Mouse (Mus musculus): ENCODE results near the gene Ttc23l. TPM values are rescaled to one million over a fixed set of nuclear protein-coding genes. Genes with fewer than 3 reads are reported as not detected.
"Not testable (repeated sequence)": the region's sequence is repeated elsewhere in the genome, so short reads cannot be mapped to it uniquely, and the experiment has no call there.

Gene Ttc23l
- polyA plus RNA-seq, 1 experiment from 2014 or later: not detected

DNA sequence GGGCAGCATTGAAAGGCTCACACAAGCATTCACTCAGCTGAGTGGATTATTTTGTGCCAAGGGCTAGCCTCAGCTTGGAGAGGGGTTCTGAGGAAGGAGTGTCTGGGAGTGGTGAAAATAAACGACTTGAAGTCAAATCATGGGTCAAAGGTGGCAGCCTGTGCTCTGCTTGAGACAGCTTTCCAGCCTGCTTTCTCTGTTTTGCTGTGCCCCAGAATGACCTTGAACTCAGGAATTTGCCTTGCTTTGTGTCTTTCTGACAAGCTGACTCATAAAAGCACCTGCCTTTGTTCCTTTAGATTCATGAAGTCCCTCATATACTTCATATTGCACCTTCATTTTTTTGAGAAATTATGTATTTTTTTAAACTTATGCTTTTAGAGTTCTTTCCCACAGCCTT is 5.7 kb upstream of the Ttc23l start:
- H3K27me3 ChIP-seq: no peaks in the 10 kb centered on the region
- H3K9me3 ChIP-seq: no peaks in the 10 kb centered on the region
- no peak overlapping the region for H3K4me2 ChIP-seq (replicated peaks)
- no peaks in the 10 kb centered on the region for H3K4me1 ChIP-seq
- no peak for ATAC-seq (ENCODE audit: low FRiP score, low read depth)
- H3K9ac ChIP-seq (replicated peaks): no peak overlapping the region
- H3K4me3 ChIP-seq: no peak overlapping the region
- 54% methylated on average over 1 of the region's 1 CpGs for WGBS
- H3K36me3 ChIP-seq: peaks cover 24% of the 10 kb centered on the region
- no peak overlapping the region for H3K27ac ChIP-seq (replicated peaks)

DNA sequence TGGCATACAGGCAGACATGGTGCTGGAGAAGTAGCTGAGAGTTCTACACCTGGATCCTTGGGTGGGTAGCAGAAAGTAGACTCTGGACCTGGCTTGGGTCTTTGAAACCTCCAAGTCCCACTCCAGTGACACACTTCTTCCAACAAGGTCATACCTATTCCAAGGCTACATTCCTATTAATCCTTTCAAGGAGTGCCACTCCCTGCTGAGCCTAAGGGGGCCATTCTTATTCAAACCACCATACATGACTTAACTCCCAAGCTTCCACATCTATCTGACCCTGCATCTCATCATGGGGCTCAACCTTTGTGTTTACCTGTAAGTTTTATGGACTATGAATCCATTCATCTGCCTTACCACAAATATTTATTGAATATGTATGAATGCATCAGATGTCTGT is 3.8 kb upstream of the Ttc23l start:
- H3K27ac ChIP-seq (replicated peaks): no peak overlapping the region
- no peak for ATAC-seq (ENCODE audit: low FRiP score, low read depth)
- H3K9me3 ChIP-seq: no peaks in the 10 kb centered on the region
- no peaks in the 10 kb centered on the region for H3K4me1 ChIP-seq
- H3K4me3 ChIP-seq: no peak overlapping the region
- H3K36me3 ChIP-seq: peaks cover 6% of the 10 kb centered on the region
- no peaks in the 10 kb centered on the region for H3K27me3 ChIP-seq
- no peak overlapping the region for H3K9ac ChIP-seq (replicated peaks)
- no peak overlapping the region for H3K4me2 ChIP-seq (replicated peaks)

- Histone ChIP-seq H3K27me3 (no peaks in the 10 kb centered on the region), H3K27ac (replicated peaks) (no peak overlapping the region), H3K4me1 (no peaks in the 10 kb centered on the region), H3K36me3 (no peaks in the 10 kb centered on the region), H3K9ac (replicated peaks) (no peak overlapping the region), H3K4me3 (no peak overlapping the region), H3K9me3 (no peaks in the 10 kb centered on the region), H3K4me2 (replicated peaks) (no peak overlapping the region)
- no peak for ATAC-seq (ENCODE audit: low FRiP score, low read depth)
- 95% methylated on average over 7 of the region's 7 CpGs for WGBS
Measured at GRCm38 (mm10) chr15:10560005-10560404, 1.5 kb upstream of the Ttc23l start.

DNA sequence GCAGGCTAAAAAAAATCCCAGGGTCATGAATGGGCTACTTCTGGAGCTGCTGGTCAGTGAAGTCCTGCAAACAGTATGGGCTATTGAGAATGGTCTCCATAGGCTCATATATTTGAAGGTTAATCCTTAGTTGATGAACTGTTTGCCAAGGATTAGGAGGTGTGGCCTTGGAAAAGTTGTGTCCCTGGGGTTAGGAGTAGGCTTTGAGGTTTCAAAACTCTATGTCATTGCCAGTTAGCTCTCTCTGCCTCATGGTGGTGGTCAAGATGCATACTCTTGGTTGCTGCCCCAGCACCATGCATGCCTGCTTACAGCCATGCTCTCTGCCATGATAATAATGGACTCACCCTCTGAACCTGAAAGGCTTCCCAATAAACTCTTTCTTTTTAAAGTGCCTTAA is 4.1 kb downstream of the Ttc23l start:
- Histone ChIP-seq H3K9ac (replicated peaks) (no peak overlapping the region), H3K4me3 (no peak overlapping the region), H3K27ac (replicated peaks) (no peak overlapping the region), H3K4me2 (replicated peaks) (no peak overlapping the region), H3K36me3 (no peaks in the 10 kb centered on the region), H3K9me3 (no peaks in the 10 kb centered on the region), H3K27me3 (no peaks in the 10 kb centered on the region), H3K4me1 (no peaks in the 10 kb centered on the region)
- ATAC-seq (ENCODE audit: low FRiP score, low read depth): no peak

DNA sequence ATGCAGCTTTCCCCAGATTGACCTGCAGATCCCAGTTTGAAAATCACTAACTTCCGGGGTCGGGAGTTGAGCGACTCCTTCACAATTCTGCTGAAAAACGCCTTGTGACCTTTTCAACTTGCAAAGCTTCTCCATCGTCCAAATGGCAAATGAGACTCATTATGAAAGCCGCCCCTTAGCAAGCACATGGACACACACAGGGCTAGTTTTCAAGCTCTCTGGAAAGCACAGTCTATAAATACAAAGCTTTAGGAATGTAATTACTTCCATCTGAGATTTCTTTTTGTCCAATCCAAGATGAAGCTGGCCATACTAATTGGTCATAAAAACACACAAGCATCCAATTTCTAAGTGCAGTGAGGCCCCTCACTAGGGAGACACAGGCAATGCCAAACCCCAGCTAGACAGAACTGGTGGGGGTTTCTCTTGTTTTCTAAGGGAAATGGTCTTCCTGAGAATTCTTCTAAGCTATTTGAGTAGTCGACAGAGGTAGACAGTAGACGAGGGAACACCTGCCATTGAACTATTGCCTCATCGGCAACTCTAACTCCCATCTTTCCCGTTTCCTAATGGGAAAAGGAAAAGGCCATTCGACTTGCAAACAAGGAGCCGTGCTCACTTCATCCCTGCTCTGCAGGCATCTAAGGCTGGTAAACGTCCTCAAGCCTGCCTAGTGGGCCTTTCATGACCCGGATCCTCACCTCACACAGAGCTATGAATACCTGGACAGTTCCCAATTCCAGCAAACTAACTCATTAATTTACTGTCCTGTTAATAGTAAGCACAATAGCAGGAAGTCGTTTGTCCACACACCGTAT is 18.0 kb downstream of the Ttc23l start:
- H3K27me3 ChIP-seq: no peaks in the 10 kb centered on the region
- H3K4me3 ChIP-seq: no peak overlapping the region
- H3K4me2 ChIP-seq (replicated peaks): no peak overlapping the region
- ATAC-seq (ENCODE audit: low FRiP score, low read depth): no peak
- WGBS: 88% methylated on average over 16 of the region's 16 CpGs
- H3K9ac ChIP-seq (replicated peaks): no peak overlapping the region
- H3K4me1 ChIP-seq: no peaks in the 10 kb centered on the region
- H3K36me3 ChIP-seq: no peaks in the 10 kb centered on the region
- no peaks in the 10 kb centered on the region for H3K9me3 ChIP-seq
- H3K27ac ChIP-seq (replicated peaks): no peak overlapping the region

DNA sequence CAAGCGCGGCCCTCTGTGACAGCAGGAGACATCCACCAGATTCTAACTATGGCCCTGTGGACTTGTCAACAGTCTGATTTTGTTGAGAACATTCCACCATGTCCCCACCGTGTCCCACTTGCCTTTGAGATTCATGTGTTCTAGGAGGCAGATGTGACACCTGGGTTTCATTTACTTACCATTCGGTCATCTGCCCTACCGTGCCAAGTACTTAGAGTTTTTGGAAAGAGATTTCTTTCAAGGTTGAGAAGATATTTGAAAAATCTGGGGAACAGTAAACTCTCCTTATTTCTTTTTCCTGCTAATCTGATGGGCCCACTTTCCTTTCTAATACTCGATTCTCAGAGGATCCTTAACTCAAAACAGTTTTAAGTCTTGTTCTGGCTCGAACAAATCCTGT is 22.5 kb downstream of the Ttc23l start:
- no peak overlapping the region for H3K4me2 ChIP-seq (replicated peaks)
- no peaks in the 10 kb centered on the region for H3K4me1 ChIP-seq
- no peak overlapping the region for H3K9ac ChIP-seq (replicated peaks)
- H3K27me3 ChIP-seq: no peaks in the 10 kb centered on the region
- H3K4me3 ChIP-seq: no peak overlapping the region
- 85% methylated on average over 7 of the region's 7 CpGs for WGBS
- H3K36me3 ChIP-seq: no peaks in the 10 kb centered on the region
- H3K9me3 ChIP-seq: no peaks in the 10 kb centered on the region
- H3K27ac ChIP-seq (replicated peaks): no peak overlapping the region
- no peak for ATAC-seq (ENCODE audit: low FRiP score, low read depth)

DNA sequence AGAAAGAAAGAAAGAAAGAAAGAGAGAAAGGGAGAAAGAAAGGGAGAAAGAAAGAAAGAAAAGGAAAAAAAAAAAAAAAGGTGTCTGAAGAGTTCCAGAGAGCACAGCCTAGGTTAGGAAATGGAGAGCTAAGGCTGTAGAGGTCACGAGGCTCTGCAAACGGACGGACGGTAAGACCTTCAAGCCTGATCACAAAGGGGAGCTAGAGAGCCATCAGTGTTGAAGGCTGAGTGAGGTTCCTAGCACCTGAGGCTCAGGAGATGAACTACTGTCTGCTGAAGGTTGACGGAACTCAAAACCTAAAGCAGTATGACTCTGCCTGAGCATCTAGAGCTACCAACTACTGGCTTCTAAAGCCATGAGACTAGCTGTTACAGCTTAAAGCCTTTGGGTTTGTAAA is 23.9 kb downstream of the Ttc23l start:
- H3K9ac ChIP-seq (replicated peaks): no peak overlapping the region
- ATAC-seq (ENCODE audit: low FRiP score, low read depth): no peak
- no peaks in the 10 kb centered on the region for H3K36me3 ChIP-seq
- H3K27ac ChIP-seq (replicated peaks): no peak overlapping the region
- H3K9me3 ChIP-seq: no peaks in the 10 kb centered on the region
- WGBS: 88% methylated on average over 5 of the region's 5 CpGs
- H3K4me2 ChIP-seq (replicated peaks): no peak overlapping the region
- no peak overlapping the region for H3K4me3 ChIP-seq
- 0 out of 2 replicates have a peak, but pooled peaks cover 3% of the 10 kb centered on the region for H3K4me1 ChIP-seq
- no peaks in the 10 kb centered on the region for H3K27me3 ChIP-seq

- not testable (repeated sequence) for H3K4me2 ChIP-seq (replicated peaks); ATAC-seq (ENCODE audit: low FRiP score, low read depth); H3K27me3 ChIP-seq; H3K9me3 ChIP-seq; H3K36me3 ChIP-seq; H3K9ac ChIP-seq (replicated peaks); H3K4me3 ChIP-seq; H3K4me1 ChIP-seq; H3K27ac ChIP-seq (replicated peaks)
- WGBS: 88% methylated on average over 10 of the region's 10 CpGs
Measured at GRCm38 (mm10) chr15:10533361-10533760, 25.1 kb downstream of the Ttc23l start.

- ATAC-seq (ENCODE audit: low FRiP score, low read depth): no peak
- Histone ChIP-seq H3K27ac (replicated peaks) (no peak overlapping the region), H3K4me3 (no peak overlapping the region), H3K36me3 (no peaks in the 10 kb centered on the region), H3K27me3 (no peaks in the 10 kb centered on the region), H3K9me3 (no peaks in the 10 kb centered on the region), H3K4me1 (0 out of 2 replicates have a peak, but pooled peaks cover 3% of the 10 kb centered on the region), H3K9ac (replicated peaks) (no peak overlapping the region), H3K4me2 (replicated peaks) (no peak overlapping the region)
- WGBS: 85% methylated on average over 4 of the region's 4 CpGs
Measured at GRCm38 (mm10) chr15:10531352-10531751, 27.1 kb downstream of the Ttc23l start.

DNA sequence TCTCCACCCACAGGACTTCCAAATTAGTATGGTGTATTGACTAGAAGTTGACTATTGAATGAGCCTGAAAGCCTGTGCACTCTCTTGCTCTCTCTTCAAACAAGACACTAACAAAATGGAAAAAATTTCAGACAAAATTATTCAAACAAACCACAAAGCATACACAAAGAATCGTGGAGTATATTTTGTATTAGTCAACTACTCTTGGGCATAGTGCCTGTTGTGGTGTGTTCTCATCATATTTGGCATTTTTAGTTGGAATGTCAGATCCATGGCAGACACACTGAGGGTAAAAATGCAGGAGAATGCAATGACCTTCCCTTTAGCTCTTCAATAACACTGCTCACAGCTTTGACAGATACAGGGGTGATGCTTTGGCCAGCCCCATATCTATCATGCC is 32.6 kb downstream of the Ttc23l start:
- no peak overlapping the region for H3K9ac ChIP-seq (replicated peaks)
- H3K4me3 ChIP-seq: no peak overlapping the region
- H3K27me3 ChIP-seq: no peaks in the 10 kb centered on the region
- no peak overlapping the region for H3K27ac ChIP-seq (replicated peaks)
- no peaks in the 10 kb centered on the region for H3K36me3 ChIP-seq
- 0 out of 2 replicates have a peak, but pooled peaks cover 2% of the 10 kb centered on the region for H3K4me1 ChIP-seq
- H3K4me2 ChIP-seq (replicated peaks): no peak overlapping the region
- no peak for ATAC-seq (ENCODE audit: low FRiP score, low read depth)
- no peaks in the 10 kb centered on the region for H3K9me3 ChIP-seq
- 84% methylated on average over 1 of the region's 1 CpGs for whole genome bisulfite sequencing

- no peak for ATAC-seq (ENCODE audit: low FRiP score, low read depth)
- Histone ChIP-seq H3K4me3 (no peak overlapping the region), H3K4me1 (no peaks in the 10 kb centered on the region), H3K36me3 (no peaks in the 10 kb centered on the region), H3K9ac (replicated peaks) (no peak overlapping the region), H3K27ac (replicated peaks) (no peak overlapping the region), H3K9me3 (no peaks in the 10 kb centered on the region), H3K27me3 (no peaks in the 10 kb centered on the region), H3K4me2 (replicated peaks) (no peak overlapping the region)
- 85% methylated on average over 7 of the region's 7 CpGs for WGBS
Measured at GRCm38 (mm10) chr15:10515166-10515565, 43.3 kb downstream of the Ttc23l start.

DNA sequence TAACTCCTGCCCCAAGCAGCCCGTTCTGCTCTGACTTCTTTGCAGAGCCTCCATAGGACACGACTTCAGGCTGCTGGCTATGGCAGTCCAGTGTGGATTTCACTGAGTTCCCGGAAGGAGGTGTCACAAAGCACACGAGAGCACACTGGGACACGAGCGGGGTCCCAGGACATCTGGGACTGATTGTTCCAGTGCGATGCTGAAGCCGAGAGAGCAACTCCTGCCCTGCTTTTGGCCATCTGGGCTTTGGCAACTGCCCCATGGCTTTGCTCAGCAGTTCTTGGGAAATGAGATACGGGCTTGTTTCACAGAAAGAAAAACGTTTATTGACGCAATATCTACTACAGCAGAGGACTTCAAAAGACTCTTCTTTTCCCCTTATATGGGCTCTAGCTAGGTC is 52.4 kb downstream of the Ttc23l start:
- Histone ChIP-seq H3K9me3 (no peaks in the 10 kb centered on the region), H3K27me3 (no peaks in the 10 kb centered on the region), H3K9ac (replicated peaks) (no peak overlapping the region), H3K4me3 (no peak overlapping the region), H3K4me1 (no peaks in the 10 kb centered on the region), H3K36me3 (no peaks in the 10 kb centered on the region), H3K27ac (replicated peaks) (no peak overlapping the region), H3K4me2 (replicated peaks) (no peak overlapping the region)
- no peak for ATAC-seq (ENCODE audit: low FRiP score, low read depth)
- WGBS: 82% methylated on average over 11 of the region's 11 CpGs
